Mouse (Mus musculus) heart, postnatal 14 days (tissue): Measurements from ENCODE around the gene H60b. TPM values are rescaled to one million over a fixed set of nuclear protein-coding genes. Genes with fewer than 3 reads are reported as not detected.
A peak's percentile ranks its signal among the peaks of the same experiment; 100 is the strongest.
"Not testable (repeated sequence)": the region's sequence is repeated elsewhere in the genome, so short reads cannot be mapped to it uniquely, and the experiment has no call there.

Experiments used
- DNase-seq, 2 experiments: peaks; one replicate each; pipeline ENCODE4 v3.0.0; 2021 to 2022
- intact Hi-C: fragments of 180-260 bp; cut with DNase I; formaldehyde crosslinking; loops from one replicate; pipeline ENCODE4 v1.15.1; 2025
- long read RNA-seq, 2 experiments: library from polyadenylated mRNA; stranded (forward); transcript quantifications; one replicate each; pipeline ENCODE4 v2.0.0; 2021
- total RNA-seq, 2 experiments: library from RNA; stranded (reverse); gene quantifications; 2 replicates each; pipeline ENCODE4 v1.2.3; 2021

The H60b gene
- not detected for total RNA-seq
- long read RNA-seq, experiment 1, result 0 reads
- long read RNA-seq, experiment 2, result 0 reads

DNA sequence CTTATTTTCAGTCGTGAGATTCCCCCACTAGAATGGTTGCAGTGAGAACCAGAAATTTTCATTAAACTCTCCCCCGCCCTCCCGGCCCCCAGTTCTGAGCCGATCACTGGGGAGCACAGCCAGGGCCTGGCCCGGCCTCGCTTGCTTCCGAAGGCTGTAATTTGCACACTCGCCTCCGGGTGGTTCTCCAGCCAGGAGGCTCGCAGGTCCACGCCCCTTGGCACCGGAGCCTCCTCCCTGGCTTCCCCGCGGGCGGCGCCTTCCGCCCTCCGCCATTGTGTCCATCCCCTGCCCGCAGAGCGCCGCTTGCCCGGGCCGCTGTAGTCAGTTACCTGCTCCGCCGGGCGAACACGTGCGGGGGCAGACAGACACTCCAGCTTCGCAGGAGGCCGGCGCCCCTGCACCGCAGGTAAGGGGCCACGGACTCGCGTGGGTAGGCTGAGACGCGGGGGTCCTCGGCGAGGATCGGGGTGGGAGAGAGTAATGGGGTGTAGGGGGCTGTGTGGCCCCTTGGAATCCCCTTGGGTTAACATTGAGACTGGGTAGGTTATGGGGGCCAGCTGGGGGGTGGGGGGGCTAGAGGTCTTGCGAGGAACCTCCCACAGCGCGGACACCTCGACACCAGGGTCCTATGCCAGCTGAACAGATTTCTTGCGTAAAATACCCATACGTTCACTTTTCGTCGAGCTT, at the start of gene H60b, which contains the start of gene Raet1e:
TSS of gene H60b (plus strand) at position 277 of the 690 bp plus-strand sequence.
TSS of gene Raet1e (plus strand) at position 260 of the 690 bp plus-strand sequence.
- peak; percentile 52 to 73 for DNase-seq
- intact Hi-C loops, result loop anchor here (5.0 kb wide), 1 partner anchor 121 kb away; no protein-coding TSS in a partner anchor

DNA sequence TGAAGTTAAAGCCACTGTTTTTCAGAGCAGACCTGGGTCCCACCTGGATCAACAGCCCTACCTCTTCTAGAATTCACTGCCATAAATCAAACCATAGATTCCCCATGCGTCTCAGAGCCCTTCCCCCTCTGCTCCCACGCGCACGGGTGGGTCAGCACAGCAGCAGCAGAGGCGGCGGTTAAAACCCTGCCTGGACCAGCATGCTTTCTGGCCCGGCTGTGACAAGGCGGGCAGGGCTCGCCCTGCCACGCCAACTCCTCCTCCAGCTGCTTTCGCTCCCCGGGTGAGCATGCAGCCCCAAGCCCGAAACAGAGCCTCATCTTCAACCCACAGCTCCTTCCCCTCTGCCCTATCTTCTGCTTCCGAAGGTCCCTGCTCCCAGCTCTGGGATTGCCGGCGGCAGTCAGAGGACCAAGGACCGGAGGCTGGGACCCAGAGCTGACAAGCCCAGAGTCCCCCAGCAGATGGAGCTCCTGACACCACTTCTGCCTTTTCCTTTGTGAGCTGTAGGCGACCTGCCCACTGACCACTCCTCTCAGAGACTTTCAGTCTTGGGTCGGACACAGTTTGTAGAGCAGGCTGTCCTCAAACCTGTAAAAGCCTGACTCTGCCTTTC, 17.6 kb upstream of the H60b start:
- intact Hi-C loops, result loop anchor here (2.0 kb wide), 1 partner anchor 22 kb away; no protein-coding TSS in a partner anchor
- peak; percentile 80 to 84 for DNase-seq

DNA sequence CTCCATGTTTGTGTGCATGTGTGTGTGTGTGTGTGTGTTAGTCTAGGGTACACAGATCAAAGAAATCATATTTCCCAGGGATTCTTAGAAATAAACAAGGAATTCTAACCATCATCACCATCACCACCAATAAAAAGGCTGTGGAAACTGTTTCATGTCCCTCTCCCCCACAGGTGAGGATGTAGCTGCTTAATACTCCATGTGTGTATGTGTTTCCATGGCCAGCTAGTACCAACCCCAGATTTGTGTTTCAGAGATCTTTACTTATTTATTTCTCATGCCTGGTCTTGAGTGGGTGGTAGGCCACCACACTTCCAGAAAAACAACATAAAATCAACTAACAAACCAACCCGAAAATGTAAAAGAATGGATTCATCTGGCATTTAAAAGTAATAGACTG, 16.2 kb upstream of the H60b start:
- intact Hi-C loops, DNase-seq: not testable (repeated sequence)

DNA sequence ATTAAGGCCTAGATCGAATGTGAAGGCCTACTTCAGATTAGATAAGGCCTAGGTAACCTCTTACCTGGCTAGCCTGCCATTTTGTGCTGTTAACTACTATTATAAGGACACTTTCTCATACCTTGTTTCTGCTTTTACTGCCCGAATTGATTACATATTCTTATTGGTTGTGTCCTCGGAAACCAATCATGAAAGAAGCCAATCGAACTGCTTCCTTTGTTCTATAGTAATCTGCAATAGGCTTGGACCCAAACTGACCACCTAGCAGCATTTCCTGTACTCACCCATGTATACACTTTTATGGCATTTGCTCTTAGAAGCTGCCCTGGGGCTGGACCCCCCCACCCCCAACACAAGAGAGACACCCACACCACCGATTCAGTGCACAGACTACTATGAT, 15.5 kb upstream of the H60b start:
- intact Hi-C loops, result no loop called here

DNA sequence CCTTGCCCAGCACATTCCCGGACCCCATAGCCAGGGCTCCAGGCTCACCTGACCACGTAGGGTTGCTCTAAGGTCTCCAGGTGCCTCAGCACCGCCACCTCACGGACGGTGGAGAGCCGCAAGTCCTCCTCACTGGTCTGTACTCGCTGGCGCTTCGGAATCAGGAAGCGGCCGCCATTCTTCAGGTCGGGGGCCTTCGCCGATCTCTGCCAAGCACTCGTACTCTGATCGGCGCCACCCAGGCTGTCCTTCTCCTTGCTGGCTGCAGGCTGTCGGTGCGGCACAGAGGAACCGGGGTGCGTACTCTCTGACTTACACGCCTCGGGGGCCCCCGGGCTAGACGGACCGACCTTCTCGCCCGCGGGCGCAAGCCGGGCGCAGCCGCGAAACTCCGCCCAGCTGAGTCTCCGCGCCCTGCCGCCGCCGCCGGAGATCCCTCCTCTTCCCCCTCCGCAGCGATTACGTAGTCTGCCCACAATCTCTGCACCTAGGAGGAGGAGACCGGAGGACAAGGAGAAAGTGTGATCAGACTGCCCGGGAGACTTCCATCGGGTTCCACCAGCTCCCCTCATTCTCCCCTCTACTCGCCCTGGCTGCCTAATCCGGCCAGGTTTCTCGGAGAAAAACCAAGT, 9.8 kb upstream of the H60b start:
- DNase-seq, result peak; percentile 77 to 80
- intact Hi-C loops, result no loop called here

More for the DNA sequence above, 15.5 kb upstream of the H60b start:
- no peak for DNase-seq

DNA sequence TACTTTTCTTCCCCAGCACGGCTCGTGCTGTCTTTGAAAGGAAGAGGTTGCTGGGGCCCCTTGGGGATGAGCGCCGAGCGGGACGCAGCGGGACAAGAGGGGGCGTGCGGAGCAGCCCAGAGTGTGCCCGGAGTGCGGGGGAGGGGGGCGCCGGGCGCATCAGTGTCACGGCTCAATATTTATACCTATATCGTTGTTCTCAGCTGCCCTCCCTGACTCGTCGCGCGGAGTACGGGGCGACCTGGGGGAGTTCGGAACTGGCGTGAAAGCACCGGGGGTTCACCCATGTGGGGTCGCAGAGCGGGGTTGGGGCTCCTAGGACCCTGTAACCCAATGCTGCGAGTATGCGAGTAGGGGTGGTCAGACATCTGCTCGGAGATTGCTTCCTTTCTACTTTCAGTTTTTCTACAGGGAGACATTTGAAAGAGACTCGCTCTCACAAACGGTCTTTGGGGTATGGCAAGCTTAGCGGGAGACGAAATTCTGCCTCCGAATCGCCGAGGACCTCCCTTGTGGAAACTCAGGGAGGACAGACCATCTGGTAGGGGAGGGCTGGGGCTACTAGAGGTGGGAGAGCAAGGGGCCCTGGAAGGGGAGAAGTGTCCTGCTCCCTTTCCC, 9.2 kb upstream of the H60b start, which contains the start of gene E030030I06Rik:
TSS of gene E030030I06Rik (minus strand) at position 198 of the 618 bp plus-strand sequence.
- intact Hi-C loops, result no loop called here
- DNase-seq, result peak in 1 of 2 experiments; percentile 24

DNA sequence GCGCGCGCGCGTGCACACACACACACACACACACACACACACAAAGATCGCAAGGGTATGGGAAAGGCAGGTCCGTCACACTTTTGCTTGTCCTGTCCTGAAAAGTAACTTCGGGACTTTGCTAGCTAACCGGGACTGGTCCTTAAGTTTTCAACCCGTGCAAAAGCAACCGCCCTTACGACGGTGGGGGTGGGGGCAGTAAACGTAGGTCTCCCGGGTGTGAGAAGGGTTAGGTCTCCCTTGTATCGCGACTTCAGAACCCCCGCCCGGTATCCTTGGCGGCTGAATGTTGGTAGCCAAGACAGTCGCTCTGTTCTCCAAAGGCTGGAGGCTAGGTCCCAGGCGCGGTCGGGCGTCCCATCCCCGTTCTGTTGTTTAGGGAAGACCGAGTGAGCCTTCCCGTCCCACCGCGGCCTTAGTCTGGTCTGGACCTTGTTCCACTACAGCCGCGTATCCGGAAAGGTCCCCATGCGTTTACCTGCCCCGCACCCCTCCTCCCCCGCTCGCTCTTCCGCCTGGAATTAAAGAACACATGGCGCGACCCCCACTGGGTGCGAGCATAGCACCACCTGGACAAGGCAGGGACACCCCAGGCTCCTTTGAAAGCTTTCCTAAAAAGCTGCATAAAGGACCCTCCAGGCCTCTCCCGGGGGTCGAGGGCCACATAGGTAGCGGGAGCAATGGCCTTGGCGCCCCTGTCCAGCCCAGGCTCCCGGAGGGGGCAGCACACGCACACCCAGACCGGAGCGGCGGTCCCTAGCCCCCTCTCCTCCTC, 8.5 kb upstream of the H60b start:
- intact Hi-C loops, result no loop called here
- peak in 1 of 2 experiments; percentile 17 for DNase-seq

DNA sequence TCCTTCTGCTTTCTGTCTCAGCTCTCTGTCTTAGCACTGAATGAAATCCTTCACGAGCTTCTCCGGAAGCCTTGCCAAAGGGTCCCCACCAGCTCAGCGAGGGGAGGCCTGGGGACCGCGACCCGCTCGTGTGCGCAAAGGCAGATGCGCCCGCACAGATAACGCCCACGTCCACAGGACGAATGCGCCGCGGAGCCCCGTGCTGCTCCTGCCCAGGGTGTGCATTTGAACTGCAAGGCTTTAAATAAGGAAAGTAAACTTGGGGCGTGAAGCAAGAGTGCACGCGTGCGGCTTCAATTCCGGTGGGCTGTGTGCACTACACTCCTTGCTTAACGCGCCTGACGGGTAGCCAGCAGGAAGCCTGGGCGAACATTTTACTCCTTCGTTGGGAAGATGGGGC, 7.8 kb upstream of the H60b start:
- intact Hi-C loops, result no loop called here
- DNase-seq, result no peak

DNA sequence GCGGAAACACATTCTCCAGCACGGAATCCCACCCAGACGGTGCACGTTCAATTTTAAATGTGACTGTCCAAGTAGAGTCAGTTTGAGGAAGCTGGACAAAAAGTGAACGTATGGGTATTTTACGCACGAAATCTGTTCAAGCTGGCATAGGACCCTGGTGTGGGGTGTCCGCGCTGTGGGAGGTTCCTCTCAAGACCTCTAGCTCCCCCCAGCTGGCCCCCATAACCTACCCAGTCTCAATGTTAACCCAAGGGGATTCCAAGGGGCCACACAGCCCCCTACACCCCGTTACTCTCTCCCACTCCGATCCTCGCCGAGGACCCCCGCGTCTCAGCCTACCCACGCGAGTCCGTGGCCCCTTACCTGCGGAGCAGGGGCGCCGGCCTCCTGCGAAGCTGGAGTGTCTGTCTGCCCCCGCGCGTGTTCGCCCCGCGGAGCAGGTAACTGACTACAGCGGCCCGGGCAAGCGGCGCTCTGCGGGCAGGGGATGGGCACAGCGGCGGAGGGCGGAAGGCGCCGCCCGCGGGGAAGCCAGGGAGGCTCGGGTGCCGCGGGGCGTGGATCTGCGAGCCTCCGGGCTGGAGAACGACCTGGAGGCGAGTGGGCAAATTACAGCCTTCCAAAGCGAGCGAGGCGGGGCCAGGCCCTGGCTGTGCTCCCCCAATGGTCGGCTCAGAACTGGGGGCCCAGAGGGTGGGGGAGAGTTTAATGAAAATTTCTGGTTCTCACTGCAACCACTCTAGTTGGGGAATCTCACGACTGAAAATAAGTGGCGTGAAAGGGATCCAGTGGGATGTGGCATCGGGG, 7.1 kb upstream of the H60b start:
- intact Hi-C loops, DNase-seq: not testable (repeated sequence)

DNA sequence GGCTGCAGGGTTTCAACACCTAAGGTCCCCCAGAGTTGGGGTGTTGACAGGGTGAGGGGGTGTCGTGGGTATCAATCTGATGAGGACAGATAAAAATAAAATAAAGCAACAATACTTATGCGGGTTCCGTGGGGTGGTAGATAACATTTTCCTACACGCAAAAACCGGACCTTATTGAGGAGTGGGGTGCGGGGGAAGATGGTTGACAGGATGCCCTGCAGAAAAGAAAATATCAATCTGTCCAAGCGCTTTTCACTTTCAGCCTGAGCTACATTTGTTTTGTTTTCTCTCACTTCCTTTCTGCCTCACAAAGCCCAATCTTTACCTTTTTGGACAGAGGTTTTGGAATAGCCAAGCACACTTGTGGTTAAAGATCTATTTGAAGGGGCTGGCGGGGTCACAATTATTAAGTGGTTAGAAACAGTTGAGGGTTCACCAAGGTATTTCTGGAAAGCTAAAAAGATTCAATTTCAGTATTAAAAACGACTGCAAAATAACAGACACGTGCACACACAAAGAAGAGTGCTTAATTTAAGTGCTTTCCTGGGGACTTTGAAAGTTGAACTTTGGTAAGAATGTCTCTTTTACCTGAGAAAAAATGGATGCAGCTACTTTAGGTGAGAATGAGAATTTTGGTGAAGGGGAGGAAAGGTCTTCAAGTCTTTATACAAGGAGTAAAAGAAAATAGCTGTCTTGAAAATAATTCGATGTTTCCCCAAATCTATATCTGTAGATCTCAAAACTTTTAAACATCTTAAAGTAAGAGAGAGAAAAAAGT, 6.3 kb upstream of the H60b start:
- DNase-seq, intact Hi-C loops: not testable (repeated sequence)

DNA sequence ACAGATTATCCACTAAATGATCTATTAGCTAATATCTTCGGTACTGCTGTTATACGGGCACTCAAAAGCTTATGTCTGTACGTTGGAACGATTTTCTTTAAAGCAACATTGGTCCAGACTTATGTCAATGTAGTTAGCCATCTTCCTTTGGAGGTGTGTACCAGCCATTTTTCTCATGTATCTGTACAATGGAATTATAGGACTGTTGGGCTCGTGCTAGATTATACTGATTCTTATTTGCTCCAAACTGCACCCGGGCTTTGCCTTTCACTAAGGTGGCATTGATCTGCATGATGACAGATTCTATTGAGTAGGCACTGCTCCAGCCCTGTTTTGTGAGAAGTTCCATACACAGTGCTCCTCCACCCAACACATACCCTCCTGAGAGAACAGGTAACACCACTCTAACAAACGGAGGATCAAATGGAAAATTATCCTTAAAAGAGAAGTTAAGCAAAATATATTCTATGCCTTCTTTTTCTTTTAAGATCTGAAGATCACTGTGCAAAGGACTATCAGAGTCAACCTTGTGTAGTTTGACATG, 5.2 kb upstream of the H60b start:
- DNase-seq, intact Hi-C loops: not testable (repeated sequence)

DNA sequence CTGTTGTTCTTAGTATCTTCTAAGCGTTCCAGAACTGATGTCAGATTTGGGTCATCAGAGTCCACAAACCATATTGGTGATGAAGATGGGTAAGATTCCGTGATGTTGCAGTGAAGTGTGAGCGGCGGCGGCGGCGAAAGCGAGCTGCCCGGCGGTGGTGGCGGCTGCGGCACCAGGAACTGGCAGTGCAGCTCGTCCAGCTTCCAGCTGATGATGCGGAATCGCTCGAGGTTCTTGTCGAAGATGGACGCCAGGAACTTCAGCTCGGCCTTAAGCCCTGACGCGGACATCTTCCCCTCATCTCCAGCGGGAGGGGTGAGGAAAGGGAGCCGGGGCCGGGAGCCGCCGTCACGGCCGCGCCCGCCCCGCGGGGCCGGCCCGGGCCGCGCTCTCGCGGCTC, 4.3 kb upstream of the H60b start:
- DNase-seq, intact Hi-C loops: not testable (repeated sequence)

DNA sequence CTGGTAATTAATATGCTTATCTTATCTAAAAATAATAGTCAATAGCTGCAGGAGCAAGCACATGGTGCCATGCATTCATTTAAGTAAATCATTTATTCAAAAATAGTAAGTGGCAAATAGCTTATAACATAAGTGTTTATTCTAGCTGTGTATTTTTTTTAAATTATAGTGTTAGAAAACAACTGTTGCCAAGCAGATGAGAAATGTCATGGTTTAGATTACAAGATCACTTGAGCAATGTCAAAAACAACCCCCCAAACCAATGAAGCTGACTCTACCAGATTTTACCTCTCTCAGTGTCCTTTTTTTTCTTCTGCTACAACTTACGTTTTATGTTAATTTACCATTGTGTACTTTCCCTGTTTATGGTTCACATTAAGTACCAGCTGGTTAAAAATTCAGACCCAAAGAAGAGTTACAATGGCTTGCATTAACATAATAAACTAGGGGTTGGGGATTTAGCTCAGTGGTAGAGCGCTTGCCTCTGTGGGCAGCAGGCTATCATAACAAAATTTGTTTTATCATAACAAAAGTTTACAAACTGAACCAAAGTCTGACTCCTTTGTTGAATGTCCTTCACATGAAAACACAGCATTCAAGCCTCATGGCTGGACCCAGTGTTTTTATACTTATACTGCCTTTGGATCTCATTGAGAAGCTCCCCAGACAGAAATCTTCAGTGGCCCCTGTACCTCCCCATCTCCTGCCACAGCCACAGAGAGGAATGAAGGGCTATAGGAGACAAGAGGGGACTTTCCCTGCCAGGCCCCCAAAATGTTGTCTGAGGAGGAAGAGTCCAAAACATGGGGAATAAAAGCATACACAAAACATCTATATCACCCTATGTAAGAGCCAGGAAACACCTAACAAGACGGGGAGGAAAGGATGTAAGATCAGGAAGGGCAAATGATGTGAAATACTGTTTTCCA, 3.3 kb upstream of the H60b start:
- intact Hi-C loops, result loop anchor here (5.0 kb wide), 1 partner anchor 118 kb away; no protein-coding TSS in a partner anchor
- no peak for DNase-seq

DNA sequence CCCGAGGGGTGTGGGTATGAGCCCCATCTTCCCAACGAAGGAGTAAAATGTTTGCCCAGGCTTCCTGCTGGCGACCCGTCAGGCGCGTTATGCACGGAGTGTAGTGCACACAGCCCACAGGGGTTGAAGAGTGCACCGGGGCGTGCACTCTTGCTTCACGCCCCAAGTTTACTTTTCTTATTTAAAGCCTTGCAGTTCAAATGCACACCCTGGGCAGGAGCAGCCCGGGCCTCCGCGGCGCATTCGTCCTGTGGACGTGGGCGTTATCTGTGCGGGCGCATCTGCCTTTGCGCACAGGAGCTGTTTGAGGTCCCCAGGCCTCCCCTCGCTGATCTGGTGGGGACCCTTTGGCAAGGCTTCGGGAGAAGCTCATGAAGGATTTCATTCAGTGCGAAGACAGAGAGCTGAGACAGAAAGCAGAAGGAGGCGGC, 760 bp downstream of the H60b start:
- DNase-seq, result no peak
- intact Hi-C loops, result loop anchor here (5.0 kb wide), 1 partner anchor 122 kb away; no protein-coding TSS in a partner anchor

DNA sequence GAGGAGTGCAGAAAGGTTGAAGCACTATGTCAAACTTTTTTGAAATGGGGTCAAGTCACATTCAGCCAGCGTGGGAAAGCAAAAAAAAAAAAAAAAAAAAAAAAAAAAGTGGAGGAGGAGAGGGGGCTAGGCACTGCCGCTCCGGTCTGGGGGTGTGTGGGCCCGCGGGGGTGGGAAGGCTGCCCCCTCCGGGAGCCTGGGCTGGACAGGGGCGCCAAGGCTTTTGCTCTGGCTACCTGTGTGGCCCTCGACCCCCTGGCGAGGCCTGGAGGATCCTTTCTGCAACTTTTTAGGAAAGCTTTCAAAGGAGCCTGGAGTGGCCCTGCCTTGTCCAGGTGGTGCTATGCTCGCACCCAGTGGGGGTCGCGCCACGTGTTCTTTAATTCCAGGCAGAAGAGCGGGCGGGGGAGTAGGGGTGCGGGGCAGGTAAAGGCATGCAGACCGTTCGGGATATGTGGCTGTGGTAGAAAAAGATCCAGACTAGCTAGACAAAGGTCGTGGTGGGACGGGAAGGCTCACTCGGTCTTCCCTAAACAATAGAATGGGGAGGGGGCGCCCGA, 1.3 kb downstream of the H60b start:
- no peak for DNase-seq
- intact Hi-C loops, result loop anchor here (5.0 kb wide), 2 partner anchors 122 to 777 kb away; no protein-coding TSS in a partner anchor

DNA sequence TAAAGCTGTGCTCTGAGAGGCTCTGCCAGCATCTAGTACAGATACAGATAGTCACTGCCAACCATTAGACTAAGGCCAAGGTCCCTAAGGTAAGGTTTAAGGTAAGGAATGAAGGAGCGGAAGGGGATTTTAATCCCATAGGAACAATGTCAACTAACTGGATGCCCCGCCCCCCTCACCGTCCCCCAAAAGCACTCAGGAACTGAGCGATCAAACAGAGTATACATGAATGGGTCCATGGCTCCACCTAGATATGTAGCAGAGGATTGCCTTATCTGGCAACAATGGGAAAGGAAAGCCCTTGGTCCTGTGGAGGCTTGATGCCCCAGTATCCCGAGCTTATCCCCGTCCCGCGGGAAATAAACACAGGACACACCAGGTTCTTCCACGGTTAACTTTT, 4.9 kb downstream of the H60b start:
- intact Hi-C loops, result loop anchor here (2.0 to 5.0 kb wide), 2 partner anchors 22 to 781 kb away; no protein-coding TSS in a partner anchor
- not testable (repeated sequence) for DNase-seq
